23 mouse cellular contexts compared by ENCODE assay signal in the genomic region with DNA sequence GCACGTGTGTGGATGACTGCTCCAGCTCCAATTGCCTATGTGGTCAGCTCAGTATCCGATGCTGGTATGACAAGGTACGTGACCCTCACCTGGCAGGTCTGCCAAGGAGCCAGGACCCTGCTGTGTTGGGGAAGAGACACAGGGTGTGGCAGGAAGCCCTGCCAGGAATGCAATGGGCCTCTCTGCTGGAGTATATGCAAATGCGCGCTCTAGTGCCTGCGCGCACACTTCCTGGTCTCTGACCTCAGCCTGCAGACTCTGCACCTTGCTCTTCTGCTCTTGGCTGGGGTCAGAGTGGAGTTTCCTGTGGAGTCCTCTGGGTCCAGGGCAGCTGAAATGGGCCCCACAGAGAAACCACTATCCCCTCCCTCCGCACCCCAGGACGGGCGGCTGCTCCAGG. TPM values are rescaled to one million over a fixed set of nuclear protein-coding genes. Genes with fewer than 3 reads are reported as not detected.
A peak's percentile ranks its signal among the peaks of the same experiment; 100 is the strongest.
DNase-seq lines count a peak whose midpoint lies in the region; ATAC-seq and TF ChIP-seq lines count a peak whose summit lies in the region.
"Had no signal": no experiment of that assay in that cellular context is flagged by ENCODE, and none has a peak within 500 bp of the region (broad histone marks: within the 10 kb centered on the region; RNA-seq: fewer than 3 reads in every experiment).

No protein-coding gene starts in this region.

- peak; percentile 58 for DNase-seq in kidney, adult 18-20 months
- DNase-seq in kidney, postnatal 10 days = peak; percentile 50
- DNase-seq in cerebellum, adult 8-10 months = no peak
- DNase-seq in frontal cortex, postnatal 14 days (ENCODE audit: low spot score in 2 of 2) = no peak
- DNase-seq in thymus, postnatal 10 days (ENCODE audit: low spot score in 2 of 2) = no peak
- DNase-seq: adrenal gland, postnatal 36 days; cerebellum, adult 9-11 months; embryo, embryonic 11 days; gastrocnemius, postnatal 10 days; heart, adult 2 months; layer of hippocampus, postnatal 36 days; right cerebral cortex, postnatal 14 days; thymus, adult 18-20 months had no signal

- WGBS in kidney, embryonic 15.5 days = 84% methylated on average over 10 of the region's 10 CpGs
- 84% methylated on average over 10 of the region's 10 CpGs for whole genome bisulfite sequencing in embryonic facial prominence, embryonic 13.5 days

- H3K9ac ChIP-seq in kidney, embryonic 15.5 days = no peak overlapping the region
- H3K9ac ChIP-seq in embryonic facial prominence, embryonic 13.5 days = peak overlapping the region; percentile 12; the same call in 1 of the 2 replicates
- H3K9ac ChIP-seq: hindbrain, embryonic 13.5 days; limb, embryonic 12.5 days had no signal

- H3K27ac ChIP-seq in kidney, embryonic 15.5 days = no peak overlapping the region
- H3K27ac ChIP-seq in embryonic facial prominence, embryonic 13.5 days = no peak overlapping the region
- H3K27ac ChIP-seq: heart, adult 2 months; hindbrain, embryonic 13.5 days; limb, embryonic 12.5 days; midbrain, embryonic 10.5 days had no signal

- no peaks in the 10 kb centered on the region for H3K9me3 ChIP-seq in kidney, embryonic 15.5 days (replicated peaks)
- H3K9me3 ChIP-seq in E14TG2a.4 (ENCODE audit: low read length) = no peaks in the 10 kb centered on the region
- no peaks in the 10 kb centered on the region for H3K9me3 ChIP-seq in embryonic facial prominence, embryonic 13.5 days
- H3K9me3 ChIP-seq: hindbrain, embryonic 13.5 days; limb, embryonic 12.5 days; midbrain, embryonic 10.5 days had no signal

- H3K4me2 ChIP-seq in kidney, embryonic 15.5 days = no peak overlapping the region
- no peak overlapping the region for H3K4me2 ChIP-seq in embryonic facial prominence, embryonic 13.5 days
- H3K4me2 ChIP-seq: hindbrain, embryonic 13.5 days; limb, embryonic 12.5 days had no signal

- H3K27me3 ChIP-seq in kidney, embryonic 15.5 days = no peaks in the 10 kb centered on the region
- no peaks in the 10 kb centered on the region for H3K27me3 ChIP-seq in E14TG2a.4 (ENCODE audit: insufficient read depth, low read length)
- H3K27me3 ChIP-seq in embryonic facial prominence, embryonic 13.5 days = no peaks in the 10 kb centered on the region
- H3K27me3 ChIP-seq: hindbrain, embryonic 13.5 days; limb, embryonic 12.5 days had no signal

- peaks cover 19% of the 10 kb centered on the region for H3K4me1 ChIP-seq in kidney, embryonic 15.5 days
- H3K4me1 ChIP-seq in E14TG2a.4 (replicated peaks; ENCODE audit: low read depth, low read length) = peaks cover 100% of the 10 kb centered on the region
- H3K4me1 ChIP-seq in embryonic facial prominence, embryonic 13.5 days = peaks cover 6% of the 10 kb centered on the region
- H3K4me1 ChIP-seq: hindbrain, embryonic 13.5 days had no signal

- no peak for TF ChIP-seq CTCF in E14TG2a.4 (conservative IDR thresholded peaks at IDR 0.05; ENCODE audit: low read length)

- ATAC-seq in kidney, embryonic 15.5 days (replicated peaks; ENCODE audit: low FRiP score) = no peak
- ATAC-seq in embryonic facial prominence, embryonic 13.5 days (ENCODE audit: insufficient number of reproducible peaks, insufficient read depth, low FRiP score, low TSS enrichment, low read depth) = no peak
- ATAC-seq: forebrain, embryonic 16.5 days; lung, postnatal 0 days had no signal

- no peak overlapping the region for H3K4me3 ChIP-seq in kidney, embryonic 15.5 days (replicated peaks)
- H3K4me3 ChIP-seq in E14TG2a.4 (replicated peaks; ENCODE audit: low read length) = peak overlapping the region; percentile 79
- no peak overlapping the region for H3K4me3 ChIP-seq in embryonic facial prominence, embryonic 13.5 days
- H3K4me3 ChIP-seq: heart, adult 2 months; hindbrain, embryonic 13.5 days; limb, embryonic 12.5 days; midbrain, embryonic 10.5 days had no signal

- H3K36me3 ChIP-seq in kidney, embryonic 15.5 days = peaks cover 78% of the 10 kb centered on the region
- peaks cover 80% of the 10 kb centered on the region for H3K36me3 ChIP-seq in E14TG2a.4 (ENCODE audit: insufficient read depth, low read length)
- peaks cover 80% of the 10 kb centered on the region for H3K36me3 ChIP-seq in embryonic facial prominence, embryonic 13.5 days

RNA-seq across cellular contexts. Expression of a gene that starts 3.3 kb away (rescaled TPM):
- 12.4 and 13.0 TPM in 2 replicates for polyA plus RNA-seq in kidney, embryonic 15.5 days (2015; fragmentation: Nextera tagmentation; extraction: Ambion mirVana)
- 0.24 and 0.83 TPM in 2 replicates for polyA plus RNA-seq in embryonic facial prominence, embryonic 13.5 days (2015; fragmentation: Nextera tagmentation; extraction: Ambion mirVana)
- polyA plus RNA-seq: heart, postnatal 0 days; hindbrain, embryonic 13.5 days; limb, embryonic 12.5 days; midbrain, embryonic 10.5 days had no signal

RNA-seq across cellular contexts. Expression of a gene that starts 12.7 kb away (rescaled TPM):
- 80.1 and 93.7 TPM in 2 replicates for polyA plus RNA-seq in kidney, embryonic 15.5 days (2015; fragmentation: Nextera tagmentation; extraction: Ambion mirVana)
- 98.5 and 100 TPM in 2 replicates for polyA plus RNA-seq in embryonic facial prominence, embryonic 13.5 days (2015; fragmentation: Nextera tagmentation; extraction: Ambion mirVana)

RNA-seq across cellular contexts. Expression of a gene that starts 12.9 kb away (rescaled TPM):
- polyA plus RNA-seq in kidney, embryonic 15.5 days (2015; fragmentation: Nextera tagmentation; extraction: Ambion mirVana) = 2.6 and 3.6 TPM in 2 replicates
- polyA plus RNA-seq in embryonic facial prominence, embryonic 13.5 days (2015; fragmentation: Nextera tagmentation; extraction: Ambion mirVana) = 2.7 and 3.2 TPM in 2 replicates

RNA-seq across cellular contexts. Expression of a gene that starts 20.1 kb away (rescaled TPM):
- polyA plus RNA-seq in kidney, embryonic 15.5 days (2015; fragmentation: Nextera tagmentation; extraction: Ambion mirVana) = 33.7 and 37.0 TPM in 2 replicates
- 18.8 and 20.3 TPM in 2 replicates for polyA plus RNA-seq in embryonic facial prominence, embryonic 13.5 days (2015; fragmentation: Nextera tagmentation; extraction: Ambion mirVana)

RNA-seq across cellular contexts. Expression of a gene that starts 29.1 kb away (rescaled TPM):
- polyA plus RNA-seq in kidney, embryonic 15.5 days (2015; fragmentation: Nextera tagmentation; extraction: Ambion mirVana) = not detected in 2 replicates
- polyA plus RNA-seq in embryonic facial prominence, embryonic 13.5 days (2015; fragmentation: Nextera tagmentation; extraction: Ambion mirVana) = not detected in 2 replicates
- polyA plus RNA-seq: forebrain, embryonic 16.5 days; heart, adult 2 months; heart, postnatal 0 days; hindbrain, embryonic 13.5 days; large intestine, adult 2 months; lung, postnatal 0 days had no signal

Comparison
In these comparisons a context has a peak if more than half of its experiments do, and no peak if none do; other contexts are left out.
1. DNase-seq: peak in kidney, adult 18-20 months (single experiment) and kidney, postnatal 10 days (single experiment); none in cerebellum, adult 8-10 months (single experiment), frontal cortex, postnatal 14 days (0 of 2) and thymus, postnatal 10 days (0 of 2).